ENCODE assay signal across 9 mouse cellular contexts in the genomic region with DNA sequence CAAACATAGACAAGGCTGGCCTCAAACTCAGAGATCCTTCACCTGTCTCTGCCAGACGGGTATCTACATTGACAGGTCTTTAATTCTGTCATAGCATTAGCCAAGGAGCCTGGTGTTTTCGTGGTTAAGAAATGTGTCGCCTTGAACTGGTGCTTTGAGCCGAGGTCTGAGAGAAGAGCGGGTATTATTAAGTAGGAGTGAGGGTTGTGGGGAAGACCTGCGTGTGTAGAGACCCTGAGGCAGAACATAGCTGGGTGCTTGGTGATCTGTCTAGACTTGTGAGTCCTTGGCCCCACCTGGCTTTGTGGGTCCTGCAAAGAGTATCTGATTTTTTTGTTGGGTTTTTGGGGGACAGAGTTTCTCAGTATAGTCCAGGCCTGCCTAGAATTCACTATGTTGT.
DNase-seq lines count a peak whose midpoint lies in the region; ATAC-seq lines count a peak whose summit lies in the region.
"Had no signal": no experiment of that assay in that cellular context is flagged by ENCODE, and none has a peak within 500 bp of the region (broad histone marks: within the 10 kb centered on the region; RNA-seq: fewer than 3 reads in every experiment).

No protein-coding gene starts in this region.

- peak; percentile 14 for DNase-seq in cerebellum, adult 9-11 months
- DNase-seq in cerebellum, postnatal 25 days, result no peak
- DNase-seq in kidney, postnatal 10 days, result peak; percentile 3
- no peak for DNase-seq in kidney, postnatal 36 days
- DNase-seq in B cell, adult 2 months, result peak; percentile 7 to 25
- DNase-seq in induced T-regulatory cell, adult 2 months (ENCODE audit: low read depth), result peak; percentile 67
- DNase-seq in thymus, postnatal 14 days, result no peak
- DNase-seq: retina, postnatal 1 day had no signal

- no peak for ATAC-seq in frontal cortex, adult (ENCODE audit: low TSS enrichment)

Comparison
In these comparisons a context has a peak if more than half of its experiments do, and no peak if none do; other contexts are left out.
1. DNase-seq: peak in cerebellum, adult 9-11 months (single experiment), kidney, postnatal 10 days (single experiment), B cell, adult 2 months (2 of 2) and induced T-regulatory cell, adult 2 months (single experiment); none in cerebellum, postnatal 25 days (0 of 2), kidney, postnatal 36 days (0 of 2) and thymus, postnatal 14 days (single experiment).